Mouse (Mus musculus): ENCODE measurements around the gene Lipt1.
A peak's percentile ranks its signal among the peaks of the same experiment; 100 is the strongest.

GRCm38 (mm10) chr1:37890025-37890652, 18.6 kb downstream of the Lipt1 start, which contains the start of the genes Mitd1 and Mrpl30:
- TF ChIP-seq POLR2A (IDR thresholded peaks at IDR 0.05; ENCODE audit: low read depth, low read length) (peak; percentile 37), CTCF (conservative IDR thresholded peaks at IDR 0.05; ENCODE audit: insufficient read depth, insufficient read length, low read depth, low read length) (no peak)

Measured in kidney, adult 2 months (tissue).